Mouse (Mus musculus): ENCODE measurements at regions not wholly inside any gene's neighbourhood (a gene's known extent, or its start where the extent isn't known, plus 50 kb on each side); places are given as distances from the start of the nearest gene placed in this dataset.

DNA sequence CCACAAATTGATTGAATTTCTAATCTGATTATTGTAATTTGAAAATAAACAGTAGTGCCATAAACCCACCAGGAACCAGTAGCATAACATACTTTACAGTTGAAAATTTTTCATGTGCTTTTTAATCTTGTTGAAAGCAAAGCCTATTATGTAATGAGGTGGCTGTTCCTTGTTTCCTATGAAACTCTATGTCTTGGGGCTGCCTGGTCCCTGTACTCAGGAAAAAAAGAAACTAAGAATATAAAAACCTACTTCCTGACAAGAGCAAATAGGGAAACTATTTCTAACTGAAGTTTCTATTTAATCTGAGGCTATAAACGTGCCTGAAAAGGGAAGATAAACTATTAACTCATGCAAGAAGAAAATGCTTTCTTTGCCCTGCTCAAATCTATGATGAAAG is 338.2 kb downstream of the Flrt2 start:
- TF ChIP-seq CTCF (IDR thresholded peaks at IDR 0.05; ENCODE audit: control insufficient read depth, insufficient read depth, insufficient replicate concordance, low read depth, low read length) (no peak), POLR2A (IDR thresholded peaks at IDR 0.05; ENCODE audit: control insufficient read depth, low read depth, low read length) (no peak)
- H3K27ac ChIP-seq (ENCODE audit: control insufficient read depth, insufficient read depth, low read depth, low read length), result no peak overlapping the region
- H3K36me3 ChIP-seq (ENCODE audit: control insufficient read depth, insufficient read depth, low read length), result no peaks in the 10 kb centered on the region
- no peaks in the 10 kb centered on the region for H3K27me3 ChIP-seq (ENCODE audit: control insufficient read depth, insufficient read depth, low read length)
- H3K4me1 ChIP-seq (ENCODE audit: control insufficient read depth, insufficient read depth, low read length), result no peaks in the 10 kb centered on the region
- H3K4me3 ChIP-seq (ENCODE audit: control insufficient read depth, low read depth, low read length), result no peak overlapping the region

DNA sequence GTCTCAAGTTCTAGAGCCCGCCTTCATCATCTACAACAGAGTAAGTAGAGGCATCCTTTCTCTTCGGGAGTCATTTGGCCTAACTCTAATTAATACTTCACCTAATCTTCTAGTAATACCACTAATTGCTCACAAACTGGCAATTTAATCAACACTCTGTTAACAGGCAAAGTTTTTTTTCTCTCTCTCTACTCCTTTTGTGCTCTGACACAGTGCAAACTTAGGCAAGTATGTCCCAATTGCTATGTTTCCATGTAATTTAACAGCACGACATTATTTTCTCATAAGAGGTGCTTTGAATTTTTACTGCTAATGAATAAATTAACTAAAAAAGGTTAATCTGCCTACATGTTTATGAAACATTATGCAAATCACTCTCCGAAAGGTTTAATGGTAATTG is 383.3 kb downstream of the Flrt2 start:
- Histone ChIP-seq H3K4me1 (ENCODE audit: control insufficient read depth, insufficient read depth, low read length) (no peaks in the 10 kb centered on the region), H3K27ac (ENCODE audit: control insufficient read depth, insufficient read depth, low read depth, low read length) (no peak overlapping the region), H3K27me3 (ENCODE audit: control insufficient read depth, insufficient read depth, low read length) (no peaks in the 10 kb centered on the region), H3K36me3 (ENCODE audit: control insufficient read depth, insufficient read depth, low read length) (no peaks in the 10 kb centered on the region), H3K4me3 (ENCODE audit: control insufficient read depth, low read depth, low read length) (no peak overlapping the region)
- no peak for TF ChIP-seq CTCF (IDR thresholded peaks at IDR 0.05; ENCODE audit: control insufficient read depth, insufficient read depth, insufficient replicate concordance, low read depth, low read length)
- no peak for TF ChIP-seq POLR2A (IDR thresholded peaks at IDR 0.05; ENCODE audit: control insufficient read depth, low read depth, low read length)

DNA sequence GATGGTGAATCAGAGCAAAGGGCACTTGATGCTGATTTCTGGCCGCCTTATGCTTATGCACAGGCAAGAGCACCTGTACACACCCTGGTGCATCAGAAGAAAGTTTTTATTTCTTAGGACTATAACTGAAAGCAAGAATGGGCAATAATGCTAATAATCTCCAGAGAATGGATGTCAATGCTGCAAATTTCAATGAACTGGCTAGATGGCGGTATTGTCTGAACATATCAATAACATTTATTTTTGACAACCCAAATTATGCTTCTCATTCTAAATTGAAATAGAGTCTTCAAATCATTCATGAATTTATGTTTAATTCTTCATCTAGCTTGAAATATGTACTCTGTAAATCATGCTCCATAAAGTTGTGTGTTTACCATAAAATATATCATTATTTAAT is 399.0 kb downstream of the Flrt2 start:
- no peaks in the 10 kb centered on the region for H3K27me3 ChIP-seq (ENCODE audit: control insufficient read depth, insufficient read depth, low read length)
- no peak overlapping the region for H3K27ac ChIP-seq (ENCODE audit: control insufficient read depth, insufficient read depth, low read depth, low read length)
- H3K4me3 ChIP-seq (ENCODE audit: control insufficient read depth, low read depth, low read length), result no peak overlapping the region
- no peaks in the 10 kb centered on the region for H3K36me3 ChIP-seq (ENCODE audit: control insufficient read depth, insufficient read depth, low read length)
- H3K4me1 ChIP-seq (ENCODE audit: control insufficient read depth, insufficient read depth, low read length), result no peaks in the 10 kb centered on the region
- no peak for TF ChIP-seq CTCF (IDR thresholded peaks at IDR 0.05; ENCODE audit: control insufficient read depth, insufficient read depth, insufficient replicate concordance, low read depth, low read length)
- no peak for TF ChIP-seq POLR2A (IDR thresholded peaks at IDR 0.05; ENCODE audit: control insufficient read depth, low read depth, low read length)

DNA sequence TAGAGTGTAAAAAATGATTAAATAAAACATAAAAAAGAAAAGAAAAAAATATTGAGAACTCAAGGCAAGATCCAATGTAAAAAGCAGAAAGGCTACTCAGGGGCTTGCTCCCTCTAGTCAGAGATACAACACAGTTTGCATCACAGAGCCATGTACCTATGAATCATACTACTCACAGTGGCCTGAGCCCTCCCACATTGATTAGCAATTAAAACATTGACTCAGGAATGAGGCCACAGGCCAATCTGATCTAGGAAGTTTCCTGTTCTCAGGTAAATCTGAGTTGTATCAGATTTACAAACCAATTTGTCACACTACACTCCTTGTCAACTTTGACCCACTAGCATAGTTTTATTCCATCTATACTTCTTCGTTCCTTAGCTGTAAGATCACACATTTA is 414.2 kb downstream of the Flrt2 start:
- Histone ChIP-seq H3K4me3 (ENCODE audit: control insufficient read depth, low read depth, low read length) (no peak overlapping the region), H3K4me1 (ENCODE audit: control insufficient read depth, insufficient read depth, low read length) (no peaks in the 10 kb centered on the region), H3K27me3 (ENCODE audit: control insufficient read depth, insufficient read depth, low read length) (no peaks in the 10 kb centered on the region), H3K36me3 (ENCODE audit: control insufficient read depth, insufficient read depth, low read length) (no peaks in the 10 kb centered on the region), H3K27ac (ENCODE audit: control insufficient read depth, insufficient read depth, low read depth, low read length) (no peak overlapping the region)
- TF ChIP-seq POLR2A (IDR thresholded peaks at IDR 0.05; ENCODE audit: control insufficient read depth, low read depth, low read length), result no peak
- TF ChIP-seq CTCF (IDR thresholded peaks at IDR 0.05; ENCODE audit: control insufficient read depth, insufficient read depth, insufficient replicate concordance, low read depth, low read length), result no peak

DNA sequence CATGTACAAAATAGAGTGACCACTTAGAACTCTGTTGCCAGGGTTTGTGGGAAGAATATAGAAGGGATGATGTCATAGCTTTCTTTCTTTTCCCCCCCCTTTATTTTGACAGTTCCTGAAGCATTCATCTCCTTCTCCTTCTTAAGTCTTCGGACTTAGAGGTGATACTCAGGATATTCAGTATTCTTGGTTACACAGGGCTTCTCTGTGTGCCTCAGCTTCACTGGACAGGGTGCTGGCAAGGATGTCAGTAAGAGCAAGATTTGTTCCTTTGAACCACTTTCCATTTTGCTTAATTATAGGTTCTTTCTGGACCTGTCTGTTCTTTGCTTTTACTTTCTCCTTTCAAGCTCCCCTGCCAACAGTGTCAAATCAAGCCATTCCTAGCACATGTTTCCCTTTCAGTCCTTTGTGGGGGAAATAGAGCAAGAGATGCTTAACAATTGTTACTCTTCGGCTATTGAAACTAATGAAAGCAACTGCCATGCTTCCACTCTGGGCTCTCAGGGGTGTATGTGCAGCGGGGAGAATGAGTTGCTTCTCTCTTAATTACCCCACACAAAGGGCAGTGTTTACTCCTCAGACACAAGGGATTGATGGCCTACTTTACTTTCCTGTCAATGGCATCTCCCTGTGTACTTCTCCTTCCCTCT is 422.8 kb downstream of the Flrt2 start:
- H3K27me3 ChIP-seq (ENCODE audit: control insufficient read depth, insufficient read depth, low read length), result no peaks in the 10 kb centered on the region
- TF ChIP-seq POLR2A (IDR thresholded peaks at IDR 0.05; ENCODE audit: control insufficient read depth, low read depth, low read length) (no peak), CTCF (IDR thresholded peaks at IDR 0.05; ENCODE audit: control insufficient read depth, insufficient read depth, insufficient replicate concordance, low read depth, low read length) (no peak)
- no peak overlapping the region for H3K27ac ChIP-seq (ENCODE audit: control insufficient read depth, insufficient read depth, low read depth, low read length)
- H3K4me1 ChIP-seq (ENCODE audit: control insufficient read depth, insufficient read depth, low read length), result no peaks in the 10 kb centered on the region; the same call in 1 of the 2 replicates
- H3K4me3 ChIP-seq (ENCODE audit: control insufficient read depth, low read depth, low read length), result peak overlapping the region; percentile 2; the same call in 1 of the 2 replicates
- no peaks in the 10 kb centered on the region for H3K36me3 ChIP-seq (ENCODE audit: control insufficient read depth, insufficient read depth, low read length)

DNA sequence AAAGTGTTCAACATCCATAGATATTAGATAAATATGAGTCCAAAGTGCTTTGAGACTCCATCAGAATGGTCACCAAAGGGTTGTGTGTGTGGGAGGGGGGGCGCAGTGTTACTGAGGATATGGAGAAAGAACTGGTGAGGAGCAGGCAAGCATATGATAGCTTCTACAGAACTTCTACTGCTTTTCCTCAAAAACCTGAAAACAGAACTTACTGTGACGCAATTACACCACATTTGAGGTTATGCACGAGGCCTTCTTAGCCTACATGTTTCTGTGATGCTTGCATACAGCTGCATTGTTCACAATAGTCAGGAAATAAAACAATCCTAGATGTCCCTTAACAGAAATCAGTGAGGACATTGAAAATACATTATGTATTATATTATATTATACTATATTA is 425.5 kb downstream of the Flrt2 start:
- no peaks in the 10 kb centered on the region for H3K27me3 ChIP-seq (ENCODE audit: control insufficient read depth, insufficient read depth, low read length)
- no peak overlapping the region for H3K27ac ChIP-seq (ENCODE audit: control insufficient read depth, insufficient read depth, low read depth, low read length)
- H3K4me1 ChIP-seq (ENCODE audit: control insufficient read depth, insufficient read depth, low read length), result no peaks in the 10 kb centered on the region; the same call in 1 of the 2 replicates
- H3K36me3 ChIP-seq (ENCODE audit: control insufficient read depth, insufficient read depth, low read length), result no peaks in the 10 kb centered on the region
- no peak for TF ChIP-seq POLR2A (IDR thresholded peaks at IDR 0.05; ENCODE audit: control insufficient read depth, low read depth, low read length)
- no peak for TF ChIP-seq CTCF (IDR thresholded peaks at IDR 0.05; ENCODE audit: control insufficient read depth, insufficient read depth, insufficient replicate concordance, low read depth, low read length)
- H3K4me3 ChIP-seq (ENCODE audit: control insufficient read depth, low read depth, low read length), result no peak overlapping the region

DNA sequence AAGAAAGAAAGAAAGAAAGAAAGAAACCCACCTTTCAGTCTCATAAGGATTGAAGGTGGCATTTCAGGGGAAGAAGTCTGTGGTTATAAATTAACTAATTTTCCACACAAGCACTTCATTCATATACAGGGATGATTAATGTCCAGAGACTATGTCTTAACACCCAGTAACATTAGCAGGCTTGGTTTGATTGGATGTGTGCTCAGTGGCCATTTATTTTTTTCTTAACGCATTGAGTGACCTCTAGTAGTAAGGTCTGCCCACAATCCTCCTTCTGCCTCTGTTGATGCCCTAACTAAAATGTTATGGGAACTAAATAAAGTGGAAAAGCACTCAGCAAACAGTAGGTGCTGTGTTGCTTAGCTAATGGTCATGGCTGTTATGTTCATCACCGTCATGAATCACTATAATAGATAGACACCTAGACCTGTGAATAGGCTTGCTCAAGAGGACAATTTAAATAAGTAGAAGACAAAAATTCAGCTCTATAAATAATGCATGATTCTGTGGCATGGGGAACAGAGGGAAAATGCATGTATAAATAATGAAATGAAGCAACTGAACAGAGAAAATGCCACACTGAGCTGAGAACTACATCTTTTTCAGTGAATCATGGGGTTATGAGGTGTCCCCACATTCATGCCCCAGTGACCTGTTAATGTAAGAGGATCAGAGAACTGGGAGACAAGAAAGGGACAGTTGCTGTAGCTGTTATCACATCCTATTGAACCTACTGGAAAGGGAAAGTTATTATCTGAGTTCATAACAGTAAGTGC is 432.3 kb downstream of the Flrt2 start:
- Histone ChIP-seq H3K36me3 (ENCODE audit: control insufficient read depth, insufficient read depth, low read length) (no peaks in the 10 kb centered on the region), H3K27ac (ENCODE audit: control insufficient read depth, insufficient read depth, low read depth, low read length) (no peak overlapping the region), H3K4me3 (ENCODE audit: control insufficient read depth, low read depth, low read length) (no peak overlapping the region), H3K4me1 (ENCODE audit: control insufficient read depth, insufficient read depth, low read length) (no peaks in the 10 kb centered on the region), H3K27me3 (ENCODE audit: control insufficient read depth, insufficient read depth, low read length) (no peaks in the 10 kb centered on the region)
- no peak for TF ChIP-seq POLR2A (IDR thresholded peaks at IDR 0.05; ENCODE audit: control insufficient read depth, low read depth, low read length)
- no peak for TF ChIP-seq CTCF (IDR thresholded peaks at IDR 0.05; ENCODE audit: control insufficient read depth, insufficient read depth, insufficient replicate concordance, low read depth, low read length)

All from testis, adult 2 months (tissue).